In genomic region chr2:131179990-131180587, GRCm38 (mm10) we compare ENCODE assay signal across 7 mouse cellular contexts. TPM values are rescaled to one million over a fixed set of nuclear protein-coding genes. Genes with fewer than 3 reads are reported as not detected.
DNase-seq lines count a peak whose midpoint lies in the region; ATAC-seq and TF ChIP-seq lines count a peak whose summit lies in the region.

Gene Cenpb, minus strand, starts transcription at chr2:131180067.

- peak within 1 kb of the TSS; percentile 96 for H3K9ac ChIP-seq in intestine, postnatal 0 days (ENCODE audit: low read depth, low read length)
- peak within 1 kb of the TSS; percentile 98 for H3K9ac ChIP-seq in limb, embryonic 11.5 days (ENCODE audit: low read length)
- peak within 1 kb of the TSS; percentile 97 for H3K9ac ChIP-seq in midbrain, embryonic 13.5 days (replicated peaks)

- ATAC-seq in intestine, postnatal 0 days = peak; percentile 81
- ATAC-seq in limb, embryonic 11.5 days (ENCODE audit: insufficient number of reproducible peaks, low FRiP score, low TSS enrichment, low read depth) = peak; percentile 73
- ATAC-seq in midbrain, embryonic 13.5 days = peak; percentile 85

- H3K4me3 ChIP-seq in intestine, postnatal 0 days (ENCODE audit: low read depth, low read length) = peak within 1 kb of the TSS; percentile 65
- peak within 1 kb of the TSS; percentile 75 for H3K4me3 ChIP-seq in limb, embryonic 11.5 days (ENCODE audit: low read depth, low read length)
- peak within 1 kb of the TSS; percentile 88 for H3K4me3 ChIP-seq in midbrain, embryonic 13.5 days (replicated peaks)

- TF ChIP-seq CTCF in intestine, postnatal 0 days (IDR thresholded peaks at IDR 0.05; ENCODE audit: low read depth) = peak; percentile 65

- peaks cover 16% of the 10 kb centered on the region for H3K4me1 ChIP-seq in intestine, postnatal 0 days (replicated peaks; ENCODE audit: control insufficient read depth, insufficient read depth, low read length)
- peaks cover 21% of the 10 kb centered on the region for H3K4me1 ChIP-seq in limb, embryonic 11.5 days (ENCODE audit: control insufficient read depth, insufficient read depth, low read length)
- H3K4me1 ChIP-seq in midbrain, embryonic 13.5 days (replicated peaks) = peaks cover 43% of the 10 kb centered on the region

- peak within 1 kb of the TSS; percentile 96 for H3K4me2 ChIP-seq in intestine, postnatal 0 days (replicated peaks; ENCODE audit: low read depth)
- peak within 1 kb of the TSS; percentile 99 for H3K4me2 ChIP-seq in limb, embryonic 11.5 days (ENCODE audit: low read depth, severe bottlenecking)
- H3K4me2 ChIP-seq in midbrain, embryonic 13.5 days (replicated peaks) = peak within 1 kb of the TSS; percentile 98

- 3% methylated on average over 45 of the region's 57 CpGs for WGBS in intestine, postnatal 0 days
- 3% methylated on average over 44 of the region's 57 CpGs for WGBS in limb, embryonic 11.5 days
- 3% methylated on average over 55 of the region's 57 CpGs for WGBS in midbrain, embryonic 13.5 days

- peak; percentile 93 for DNase-seq in adrenal gland, postnatal 10 days
- DNase-seq in embryo, embryonic 9.5 days (ENCODE audit: extremely low spot score) = peak; percentile 87
- no peak for DNase-seq in gonadal fat pad, adult 2 months (ENCODE audit: low read depth)
- DNase-seq in limb, embryonic 11.5 days (ENCODE audit: low spot score) = peak; percentile 87
- peak; percentile 73 for DNase-seq in spleen, adult 12 weeks (ENCODE audit: low spot score)

- H3K27ac ChIP-seq in intestine, postnatal 0 days (ENCODE audit: low read depth, low read length) = peak within 1 kb of the TSS; percentile 98
- peak within 1 kb of the TSS; percentile 81 for H3K27ac ChIP-seq in limb, embryonic 11.5 days (replicated peaks; ENCODE audit: low read depth, low read length)
- H3K27ac ChIP-seq in midbrain, embryonic 13.5 days = peak within 1 kb of the TSS; percentile 96

- H3K9me3 ChIP-seq in intestine, postnatal 0 days (ENCODE audit: control insufficient read depth) = no peaks in the 10 kb centered on the region
- no peaks in the 10 kb centered on the region for H3K9me3 ChIP-seq in limb, embryonic 11.5 days (ENCODE audit: control insufficient read depth, low read length)
- H3K9me3 ChIP-seq in midbrain, embryonic 13.5 days = no peaks in the 10 kb centered on the region

- no peaks in the 10 kb centered on the region for H3K27me3 ChIP-seq in intestine, postnatal 0 days (replicated peaks; ENCODE audit: control insufficient read depth, insufficient read depth, low read length)
- no peaks in the 10 kb centered on the region for H3K27me3 ChIP-seq in limb, embryonic 11.5 days (ENCODE audit: control insufficient read depth, insufficient read depth, low read length)
- no peaks in the 10 kb centered on the region for H3K27me3 ChIP-seq in midbrain, embryonic 13.5 days

- no peaks in the 10 kb centered on the region for H3K36me3 ChIP-seq in intestine, postnatal 0 days (ENCODE audit: control insufficient read depth, insufficient read depth)
- H3K36me3 ChIP-seq in limb, embryonic 11.5 days (ENCODE audit: control insufficient read depth, insufficient read depth, low read length) = no peaks in the 10 kb centered on the region
- H3K36me3 ChIP-seq in midbrain, embryonic 13.5 days = 0 out of 2 replicates have a peak, but pooled peaks cover 11% of the 10 kb centered on the region

RNA-seq across cellular contexts. Expression of gene Cenpb, which starts in this region (rescaled TPM):
- total RNA-seq in adrenal gland, postnatal 10 days (2021) = 10 to 100 TPM; 76.2 to 86.6 TPM
- polyA plus RNA-seq in gonadal fat pad, adult 2 months (2012; rRNA removed) = 68.6 and 75.4 TPM in 2 replicates
- 15.9 and 17.4 TPM in 2 replicates for polyA plus RNA-seq in intestine, postnatal 0 days (2015; fragmentation: Nextera tagmentation; extraction: Ambion mirVana)
- polyA plus RNA-seq in limb, embryonic 11.5 days (2014; fragmentation: Nextera tagmentation; extraction: Ambion mirVana) = 6.8 and 8.5 TPM in 2 replicates
- 13.3 and 15.0 TPM in 2 replicates for polyA plus RNA-seq in midbrain, embryonic 13.5 days (2015; fragmentation: Nextera tagmentation; extraction: Ambion mirVana)
